Mouse (Mus musculus): ENCODE data around the gene Agpat2.

Agpat2 gene

DNA sequence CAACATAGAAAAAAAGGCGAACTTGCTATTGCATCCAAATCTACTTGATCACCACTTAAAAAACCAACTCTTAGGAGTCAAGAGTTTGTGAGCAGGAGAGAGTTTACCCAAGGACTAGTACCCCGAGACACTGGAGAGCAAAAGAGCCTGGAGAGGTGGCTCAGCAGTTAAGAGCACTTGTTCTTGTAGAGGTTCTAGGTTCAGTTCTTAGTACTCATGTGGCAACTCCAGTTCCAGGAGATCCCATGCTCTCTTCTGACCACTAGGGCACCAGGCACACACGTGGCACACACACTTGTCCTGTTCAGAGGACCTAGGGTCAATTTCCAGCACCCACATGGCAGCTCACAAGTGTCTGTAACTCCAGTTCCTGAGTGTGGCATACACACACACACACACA, 21.9 kb upstream of the Agpat2 start:
- DNase-seq (ENCODE audit: low spot score in 2 of 2), result no peak

DNA sequence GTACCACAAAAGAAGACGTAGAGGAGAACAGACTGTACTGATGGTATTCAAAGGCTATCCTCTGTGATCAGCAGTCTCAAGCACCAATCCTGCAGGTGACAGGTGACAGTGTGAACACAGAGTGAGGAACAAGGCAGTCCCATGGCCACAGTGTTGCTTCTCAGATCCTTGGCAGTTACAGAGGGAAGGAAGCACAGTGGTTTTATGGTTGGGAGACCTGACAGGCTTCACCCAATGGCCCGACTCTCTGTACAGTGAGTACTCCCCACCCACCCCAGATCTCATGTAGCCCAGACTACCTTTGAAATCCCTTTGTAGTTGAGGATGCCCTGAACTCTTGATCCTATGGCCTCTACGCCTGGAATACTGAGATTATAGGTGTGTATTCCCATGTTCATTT, 21.2 kb upstream of the Agpat2 start:
- DNase-seq (ENCODE audit: low spot score in 2 of 2), result no peak

DNA sequence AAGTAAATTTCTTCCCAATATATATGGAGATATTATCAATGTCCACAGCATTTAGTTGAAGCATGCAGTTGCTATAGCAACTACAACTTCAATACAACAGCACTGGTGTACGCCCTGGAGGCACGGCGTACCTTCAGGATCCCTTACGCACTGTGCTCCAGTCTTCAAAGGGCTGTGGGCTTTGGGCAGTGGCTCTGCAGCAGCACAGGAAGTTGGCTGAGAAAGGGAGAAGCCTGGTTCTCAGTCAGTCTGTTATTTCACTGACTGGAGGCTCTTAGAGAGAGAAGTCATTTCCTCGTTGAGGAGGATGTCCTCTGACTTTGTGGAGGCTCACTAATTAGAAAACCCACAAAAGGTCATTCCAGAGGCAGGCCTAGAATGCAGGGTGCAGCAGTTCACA, 18.8 kb upstream of the Agpat2 start:
- DNase-seq (ENCODE audit: low spot score in 2 of 2), result no peak

DNA sequence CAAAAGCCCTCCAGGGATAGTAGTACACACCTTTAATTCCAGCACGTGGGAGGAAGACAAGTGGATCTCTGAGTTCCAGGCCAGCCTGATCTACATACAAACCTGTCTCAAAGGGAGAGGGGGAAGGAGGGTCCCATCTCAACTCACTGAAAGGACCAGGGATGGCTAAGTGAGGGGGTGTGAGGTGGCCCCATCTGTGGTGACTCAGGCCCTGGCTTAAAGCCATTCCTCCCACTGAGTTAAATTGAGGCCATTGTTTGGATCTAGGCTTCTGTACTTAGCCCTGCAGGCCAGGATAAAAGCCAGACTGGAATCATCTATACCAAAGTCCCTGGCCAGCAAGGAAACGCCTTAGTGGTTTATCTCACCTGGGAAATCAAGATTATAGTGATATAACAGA, 17.0 kb upstream of the Agpat2 start:
- no peak for DNase-seq (ENCODE audit: low spot score in 2 of 2)

DNA sequence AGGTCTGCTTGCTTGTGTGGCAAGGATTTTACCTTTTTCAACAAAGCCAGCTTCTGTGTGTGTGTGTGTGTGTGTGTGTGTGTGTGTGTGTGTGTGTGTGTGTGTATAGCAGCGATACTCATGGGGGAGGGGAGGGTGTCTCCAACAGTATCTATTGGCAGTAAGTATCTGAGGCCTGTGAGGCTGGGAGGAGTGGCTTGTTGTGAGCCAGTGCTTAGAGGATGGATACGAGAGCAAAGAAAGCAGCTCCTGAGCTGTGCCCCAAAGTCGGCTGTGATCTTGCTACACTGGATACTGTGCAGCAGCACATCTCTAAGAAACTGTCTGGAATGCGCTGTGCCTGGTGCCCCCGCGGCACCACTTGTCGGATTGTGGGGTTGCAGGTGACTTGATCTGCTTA, 13.7 kb upstream of the Agpat2 start:
- DNase-seq (ENCODE audit: low spot score in 2 of 2), result no peak

DNA sequence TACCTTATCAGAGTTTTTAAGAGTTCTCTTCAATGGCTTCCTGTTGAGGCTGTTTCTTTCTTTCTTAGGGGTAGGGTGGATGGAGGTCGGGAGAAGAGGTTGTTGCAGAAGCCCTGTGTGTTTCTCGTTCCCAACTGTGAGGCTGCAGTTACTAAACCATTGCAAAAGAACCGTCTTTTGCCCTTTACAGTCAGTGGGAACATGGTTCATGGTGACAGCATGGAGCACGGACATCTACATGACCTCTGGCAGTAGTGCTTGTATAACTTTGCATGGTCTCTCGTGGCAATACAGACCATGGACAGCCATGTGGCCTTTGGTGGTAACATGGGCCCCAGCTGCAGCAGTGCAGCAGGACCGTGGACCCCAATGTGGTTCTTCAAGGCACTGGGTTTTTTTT, 13.1 kb upstream of the Agpat2 start:
- no peak for DNase-seq (ENCODE audit: low spot score in 2 of 2)

DNA sequence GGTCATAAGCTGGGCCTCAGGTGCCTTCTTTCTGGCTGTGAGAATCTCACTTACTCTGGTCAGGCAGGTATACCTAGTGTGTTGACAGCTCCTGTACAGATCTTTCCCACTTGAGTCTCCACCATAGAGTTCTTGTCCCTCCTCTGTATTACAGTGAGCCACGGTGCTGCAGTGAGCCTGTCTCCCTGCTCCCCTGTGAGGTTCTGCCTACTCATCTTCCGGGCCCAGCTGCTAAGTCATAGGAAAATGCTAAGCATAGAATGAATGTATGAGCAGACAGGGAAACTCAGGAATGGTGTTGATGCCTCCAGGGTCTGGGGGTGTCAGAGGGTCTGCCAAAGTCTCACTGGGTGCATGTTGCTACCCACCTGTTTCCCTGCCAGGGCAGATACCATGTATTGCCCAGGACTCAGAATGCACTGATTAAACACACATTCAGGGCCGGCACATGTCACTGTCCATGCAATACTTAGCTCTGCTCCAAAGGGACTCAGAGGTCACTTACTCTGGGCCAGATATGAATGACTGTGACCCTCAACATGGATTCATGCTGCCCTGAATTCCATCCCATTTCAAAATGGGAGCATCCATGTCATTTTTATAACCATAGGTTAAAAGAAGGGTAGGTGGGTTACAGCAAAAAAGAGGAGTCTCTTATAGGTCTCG, 11.4 kb upstream of the Agpat2 start:
- DNase-seq (ENCODE audit: low spot score in 2 of 2), result no peak

DNA sequence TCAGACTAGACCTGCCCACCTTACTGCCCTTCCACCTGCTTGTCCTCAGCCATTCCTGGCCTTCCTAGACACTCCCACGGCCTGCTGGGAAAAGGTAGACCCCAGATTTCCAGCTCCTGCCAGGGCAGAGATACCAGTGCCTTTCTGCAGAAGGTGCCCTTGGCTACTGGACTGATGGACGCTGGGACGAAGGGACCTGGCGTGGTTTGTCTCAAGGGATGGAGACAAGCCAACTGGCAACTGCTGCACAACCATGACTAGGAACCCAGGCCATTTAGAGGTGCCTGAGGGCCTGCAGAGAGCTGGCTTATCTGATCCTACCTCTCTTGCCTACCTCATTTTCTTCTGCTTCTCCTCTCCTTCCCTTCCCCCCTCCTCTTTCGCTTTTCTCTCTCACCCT, 10.7 kb upstream of the Agpat2 start:
- no peak for DNase-seq (ENCODE audit: low spot score in 2 of 2)

DNA sequence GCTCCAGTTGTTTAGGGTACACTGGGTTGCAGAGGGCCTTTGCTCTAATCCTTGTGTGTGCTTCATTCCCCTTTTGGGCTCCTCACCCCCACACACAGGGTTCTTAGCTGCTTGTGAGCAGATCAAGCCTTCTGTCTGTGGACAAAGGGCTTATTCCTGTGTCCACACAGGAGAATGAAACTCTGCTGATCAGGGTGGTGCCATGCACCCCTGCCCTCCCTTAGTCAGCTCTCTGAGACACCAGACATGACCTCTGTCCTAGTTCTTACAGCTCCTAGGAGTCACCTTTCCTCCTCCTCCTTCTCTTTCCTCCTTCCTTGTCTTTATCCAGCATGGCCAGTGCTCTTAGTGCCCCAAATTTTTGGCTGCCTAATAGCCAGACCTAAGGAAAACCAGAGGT, 7.7 kb upstream of the Agpat2 start:
- no peak for DNase-seq (ENCODE audit: low spot score in 2 of 2)

DNA sequence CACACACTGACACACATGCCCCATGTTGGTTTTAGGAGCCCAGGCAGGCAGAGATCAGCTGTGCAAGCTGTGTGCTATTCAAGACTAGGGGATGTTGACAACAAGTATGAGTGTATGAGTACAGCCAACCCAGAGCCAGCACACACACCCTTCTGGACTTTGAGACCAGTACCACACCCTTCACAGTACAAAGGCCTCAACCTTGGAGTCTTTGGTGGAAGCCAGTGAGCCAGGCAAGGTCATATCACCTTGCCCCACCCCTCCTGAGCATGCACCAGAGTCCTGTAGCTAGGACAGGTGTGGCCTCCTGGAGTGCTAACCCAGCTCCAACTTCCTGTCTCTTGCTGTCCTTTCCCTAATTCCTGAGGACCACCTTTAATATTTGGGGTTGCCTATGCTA, 6.8 kb upstream of the Agpat2 start:
- DNase-seq (ENCODE audit: low spot score in 2 of 2), result no peak

DNA sequence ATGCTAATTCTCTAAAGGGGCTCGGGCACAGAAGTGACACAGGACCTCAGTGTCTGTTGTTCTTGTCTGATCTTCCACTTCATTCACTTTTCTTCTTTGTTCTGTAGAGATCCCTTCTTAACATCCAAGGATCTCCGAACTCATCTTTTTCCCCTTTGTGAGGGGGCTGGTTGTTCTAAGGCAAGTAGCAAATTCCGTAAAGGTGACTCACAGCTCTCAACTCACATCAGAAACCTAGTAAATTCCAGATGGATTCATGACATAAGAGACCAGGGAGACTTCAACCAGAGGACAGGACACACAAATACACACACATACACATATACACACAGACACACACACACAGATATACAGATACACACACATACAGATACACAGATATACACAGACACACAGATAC, 6.3 kb upstream of the Agpat2 start:
- DNase-seq (ENCODE audit: low spot score in 2 of 2), result no peak

DNA sequence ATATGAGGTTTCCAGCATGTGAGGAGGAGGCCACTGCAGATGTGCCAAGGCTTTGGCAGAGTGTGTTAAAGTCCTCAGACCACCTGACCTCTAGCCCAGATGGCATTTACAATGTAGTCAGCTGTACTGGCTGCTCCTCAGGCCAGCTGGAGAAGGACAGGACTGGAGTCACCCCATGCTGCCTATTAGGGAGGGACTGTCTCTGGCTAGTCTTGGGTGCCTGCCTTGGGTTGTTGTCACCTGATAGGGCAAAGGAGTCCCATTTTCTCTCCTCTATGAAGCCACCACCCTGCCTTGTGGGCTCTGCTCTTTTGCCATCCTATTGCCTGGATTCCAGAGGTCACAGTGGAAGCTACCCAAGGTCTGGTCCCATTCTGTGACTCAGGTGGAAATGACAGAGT, 5.0 kb upstream of the Agpat2 start:
- DNase-seq (ENCODE audit: low spot score in 2 of 2), result no peak

DNA sequence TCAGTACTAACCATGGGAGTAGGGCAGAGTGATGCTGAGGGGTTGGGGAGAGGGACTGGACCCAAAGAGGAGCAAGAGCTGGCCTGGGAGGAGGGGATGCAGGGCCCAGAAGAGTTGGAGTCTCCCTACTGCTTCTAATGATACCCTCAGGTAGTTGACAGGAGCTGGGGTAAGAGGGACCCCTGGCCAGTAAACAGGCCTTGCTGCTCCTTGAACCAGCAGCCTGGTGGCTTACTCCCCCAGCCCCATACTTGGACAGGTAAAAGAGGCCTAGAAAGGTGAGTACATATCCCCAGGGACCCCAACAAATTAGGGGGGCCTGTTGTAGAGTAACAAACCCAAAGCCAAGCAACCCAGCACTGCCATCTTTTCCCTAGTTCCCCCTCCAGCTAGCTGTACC, 4.6 kb upstream of the Agpat2 start:
- no peak for DNase-seq (ENCODE audit: low spot score in 2 of 2)

DNA sequence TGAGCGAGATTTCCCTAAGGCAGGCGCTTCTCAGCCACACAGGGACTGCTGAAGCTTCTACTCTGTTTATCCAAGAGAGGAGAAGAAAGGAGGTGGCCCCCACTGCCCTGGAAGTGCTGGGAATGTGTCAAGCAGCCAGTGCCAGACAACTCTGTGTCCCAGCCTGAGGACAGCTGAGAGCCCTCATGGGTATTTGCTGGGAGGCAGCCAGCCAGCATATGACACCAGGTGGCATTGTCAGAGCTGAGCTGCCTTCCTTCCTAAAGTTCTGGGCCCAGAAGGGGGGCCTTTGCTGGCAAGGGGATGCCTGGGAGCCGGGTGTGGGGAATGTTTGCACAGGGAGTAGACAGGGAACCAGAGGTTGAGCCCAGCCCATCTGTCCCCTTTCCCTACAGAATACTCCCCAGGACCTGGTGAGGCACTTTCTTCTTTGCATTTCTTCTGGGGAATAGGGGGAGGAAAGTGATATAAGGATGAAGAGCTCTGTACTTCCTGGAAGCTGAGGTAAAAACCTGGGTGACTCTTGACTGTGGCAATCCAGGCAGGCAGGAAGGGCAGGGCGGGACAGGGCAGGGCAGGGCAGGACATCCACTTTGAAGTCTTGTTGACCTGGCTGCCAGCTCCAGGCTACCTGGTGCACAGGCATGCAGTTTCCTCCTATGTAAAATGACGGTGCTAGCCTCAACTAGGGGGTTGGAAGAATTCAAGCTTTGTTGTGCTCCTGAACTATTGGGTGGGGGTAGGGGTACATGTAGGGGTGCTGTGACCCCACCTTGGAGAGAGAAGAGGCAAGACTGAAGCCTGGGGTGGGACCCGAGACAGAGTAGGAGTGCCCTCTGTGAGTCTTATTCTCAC, 3.1 kb upstream of the Agpat2 start:
- DNase-seq (ENCODE audit: low spot score in 2 of 2), result no peak

DNA sequence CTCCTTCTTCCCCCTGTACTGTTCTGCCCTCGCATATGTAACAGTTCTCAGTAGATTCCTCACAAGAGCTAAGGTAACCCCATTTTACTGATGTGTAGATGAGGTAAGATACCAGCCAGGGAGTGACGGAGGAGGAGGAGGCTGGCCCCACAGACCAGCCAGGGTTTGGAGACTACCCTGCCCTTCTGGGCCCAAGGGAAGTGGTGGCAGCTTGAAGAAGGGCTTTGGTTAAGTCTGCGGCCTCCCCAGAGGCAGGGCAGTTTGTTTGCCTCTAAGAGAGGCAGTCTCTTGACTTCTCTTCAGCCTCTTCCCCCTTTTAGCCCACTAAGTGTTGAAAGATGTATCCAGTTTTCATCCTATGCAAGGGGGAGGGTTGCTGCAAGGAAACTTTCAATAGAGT, 2.4 kb upstream of the Agpat2 start:
- no peak for DNase-seq (ENCODE audit: low spot score in 2 of 2)

DNA sequence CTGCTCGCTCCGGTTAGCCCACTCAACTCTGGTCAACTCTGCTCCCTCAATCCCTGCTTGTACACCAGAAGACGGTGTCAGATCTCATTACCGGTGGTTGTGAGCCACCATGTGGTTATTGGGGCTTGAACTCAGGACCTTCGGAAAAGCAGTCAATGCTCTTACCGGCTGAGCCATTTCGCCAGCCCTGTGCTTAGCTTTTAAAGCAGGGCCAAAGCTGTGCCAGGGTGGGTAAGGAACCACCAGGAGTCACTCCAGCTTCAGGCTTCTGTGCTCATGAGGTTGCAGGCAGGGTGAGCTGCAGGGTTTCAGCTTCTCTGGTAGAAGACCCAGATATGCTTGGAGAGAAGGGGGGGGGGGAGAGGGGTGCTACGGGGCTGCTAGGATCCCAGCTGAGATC, 1.1 kb upstream of the Agpat2 start:
- DNase-seq (ENCODE audit: low spot score in 2 of 2), result no peak

DNA sequence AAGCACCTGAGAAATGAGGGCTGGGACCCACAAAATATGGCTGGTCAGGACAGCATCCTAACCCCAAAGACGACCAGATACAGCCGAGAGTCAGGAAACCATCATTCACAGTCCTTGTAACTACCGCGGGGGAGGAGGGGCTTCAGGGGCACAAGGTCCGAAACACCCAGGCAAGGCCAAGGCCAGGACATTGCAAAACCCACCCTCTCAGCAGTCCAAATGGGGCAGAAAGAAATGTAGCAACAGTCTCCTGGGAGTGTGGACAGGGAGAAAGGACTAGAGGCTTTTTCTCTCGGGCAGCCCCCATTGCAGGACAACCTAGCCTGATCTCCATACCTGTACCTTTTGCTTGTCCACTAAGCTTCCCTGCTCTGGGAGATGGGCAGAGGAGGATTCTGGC, 1.1 kb downstream of the Agpat2 start:
- DNase-seq (ENCODE audit: low spot score in 2 of 2), result no peak

DNA sequence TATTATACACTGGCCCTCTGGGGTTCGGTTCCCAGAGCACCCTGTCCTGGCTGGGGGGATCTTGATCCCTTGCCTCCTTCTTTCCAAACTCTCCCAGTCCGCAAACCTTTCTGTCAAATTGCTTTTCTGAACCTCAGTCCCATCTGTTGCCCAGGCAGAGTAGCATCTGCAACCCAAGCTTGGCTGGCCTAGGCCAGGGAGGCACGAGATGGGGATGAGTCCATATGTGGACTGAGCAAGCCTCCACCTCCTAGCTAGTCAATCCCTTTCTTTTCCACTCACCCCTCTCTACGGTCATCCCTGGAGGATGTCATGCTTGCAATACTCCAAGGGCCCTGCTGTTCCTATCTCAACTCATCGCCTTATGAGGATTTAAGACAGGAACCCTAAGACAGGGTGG, 1.6 kb downstream of the Agpat2 start:
- no peak for DNase-seq (ENCODE audit: low spot score in 2 of 2)

DNA sequence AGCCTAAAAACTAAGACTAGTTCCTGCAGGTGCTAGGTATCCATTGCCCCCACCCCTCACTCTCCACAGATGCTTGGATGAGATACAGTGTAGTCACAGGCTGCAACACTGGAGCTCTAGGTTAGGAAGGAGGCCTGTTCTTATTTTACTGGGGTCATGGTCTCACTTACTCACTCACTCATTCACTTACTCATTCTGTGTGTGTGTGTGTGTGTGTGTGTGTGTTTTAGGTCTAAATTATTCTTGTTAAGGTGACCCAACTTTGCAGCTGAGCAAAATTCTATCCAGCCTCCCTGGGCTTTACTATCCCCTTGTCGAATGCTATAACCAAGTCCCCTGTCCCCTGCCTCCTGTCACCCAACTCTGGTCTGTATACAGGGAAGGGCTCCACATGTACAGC, 2.6 kb downstream of the Agpat2 start:
- no peak for DNase-seq (ENCODE audit: low spot score in 2 of 2)

DNA sequence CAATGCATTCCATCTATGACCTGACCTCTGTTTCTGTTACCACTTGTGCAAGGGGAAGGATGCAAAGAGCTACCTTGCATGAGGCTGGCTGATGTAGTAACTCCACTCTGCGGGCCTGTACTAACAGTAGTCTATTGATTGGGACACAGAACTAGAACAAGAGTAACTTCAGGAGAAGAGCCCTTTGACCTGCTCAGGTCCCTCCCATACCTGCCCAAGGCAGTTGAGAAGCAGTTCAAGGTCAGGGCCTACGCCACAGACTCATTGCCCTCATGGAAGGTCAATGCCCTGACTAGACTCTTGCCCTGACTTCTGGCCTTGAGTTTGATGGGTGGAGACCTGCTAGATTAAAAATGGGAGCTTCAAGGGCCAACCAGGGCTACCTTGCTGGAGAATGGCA, 3.6 kb downstream of the Agpat2 start:
- no peak for DNase-seq (ENCODE audit: low spot score in 2 of 2)

DNA sequence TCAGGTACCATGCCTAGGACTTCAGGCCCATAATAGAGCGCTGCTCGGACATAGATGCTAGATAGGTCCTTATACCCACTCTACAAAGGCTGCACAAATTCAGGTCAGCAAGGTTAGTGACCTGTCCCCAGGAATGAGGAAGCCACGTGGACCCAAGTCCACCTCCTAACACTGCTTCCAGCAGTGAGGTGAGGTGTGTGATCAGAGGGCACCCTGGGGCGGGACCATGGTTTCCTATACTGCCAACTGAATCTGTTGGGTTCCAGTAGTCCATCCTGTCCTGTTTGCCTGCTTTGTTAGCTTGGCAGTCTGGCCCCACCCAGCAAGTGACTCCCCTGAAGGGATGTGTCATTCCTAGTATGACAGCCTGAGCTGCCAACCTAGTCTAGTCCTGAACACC, 4.3 kb downstream of the Agpat2 start:
- no peak for DNase-seq (ENCODE audit: low spot score in 2 of 2)

DNA sequence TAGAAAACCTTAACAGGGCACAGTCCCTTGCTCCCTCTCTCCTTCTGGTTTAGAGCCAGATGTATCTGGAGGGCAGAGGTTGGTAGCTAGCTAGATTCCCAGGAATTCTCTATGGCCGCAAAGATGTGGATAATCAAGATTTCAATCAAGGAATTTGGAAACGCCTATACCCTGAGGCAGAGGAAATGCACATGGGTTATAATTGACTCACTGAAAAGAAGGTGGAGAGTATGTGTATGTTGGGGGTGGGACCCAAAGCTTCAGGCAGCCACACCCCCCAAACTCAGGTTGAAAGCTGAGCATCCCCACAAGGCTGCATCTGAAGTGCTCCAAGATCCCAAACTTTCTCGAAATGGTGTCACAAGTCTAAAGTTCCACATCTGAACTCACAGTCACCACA, 5.8 kb downstream of the Agpat2 start:
- no peak for DNase-seq (ENCODE audit: low spot score in 2 of 2)

DNA sequence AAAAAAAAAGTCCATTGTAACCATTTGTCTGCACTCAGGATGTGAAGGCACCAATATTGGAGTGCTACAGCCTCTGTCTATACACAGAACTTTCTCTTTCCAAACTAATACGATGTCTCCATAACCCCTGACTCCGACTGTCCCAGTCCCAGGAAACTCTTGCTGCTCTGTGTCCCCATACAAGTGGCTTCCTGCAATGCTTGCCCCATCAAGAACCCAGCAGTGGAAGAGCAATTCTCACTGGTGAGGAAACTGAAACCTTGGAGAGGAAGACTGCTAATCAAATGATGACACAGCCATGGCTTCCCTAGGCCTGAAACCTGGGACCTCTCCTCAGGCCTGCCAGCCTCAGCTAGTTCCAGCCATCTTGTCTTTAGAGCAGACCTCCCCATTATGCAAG, 6.4 kb downstream of the Agpat2 start:
- no peak for DNase-seq (ENCODE audit: low spot score in 2 of 2)

DNA sequence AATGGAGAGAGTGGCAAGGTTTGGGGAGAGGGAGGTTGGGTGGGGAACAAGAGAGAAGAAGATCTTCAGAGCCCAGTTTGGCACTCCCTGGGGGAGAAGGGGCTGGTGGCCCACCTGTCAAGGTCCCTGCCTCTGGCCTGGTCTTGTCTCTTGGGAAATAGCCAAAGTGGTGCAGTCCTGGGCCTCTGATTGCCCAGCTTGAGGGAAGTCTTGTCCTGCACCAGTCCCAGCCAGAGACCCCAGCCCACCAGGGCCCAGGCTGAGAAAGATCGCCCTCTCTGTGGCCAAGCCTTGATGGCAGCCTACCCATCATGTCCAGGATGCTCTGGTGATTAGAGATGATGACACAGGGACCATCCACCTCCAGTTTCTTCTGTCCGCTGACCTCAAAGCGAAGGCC, 7.3 kb downstream of the Agpat2 start:
- no peak for DNase-seq (ENCODE audit: low spot score in 2 of 2)

Data from thymus, postnatal 10 days (tissue).